Mouse (Mus musculus): Measurements from ENCODE around the gene Gpd1.
"Not testable (repeated sequence)": the region's sequence is repeated elsewhere in the genome, so short reads cannot be mapped to it uniquely, and the experiment has no call there.

Gene Gpd1

GRCm38 (mm10) chr15:99721921-99722743, 4.8 kb downstream of the Gpd1 start:
- no peak for DNase-seq (ENCODE audit: low read depth, low spot score)

GRCm38 (mm10) chr15:99723120-99723514, 5.8 kb downstream of the Gpd1 start:
- no peak for DNase-seq (ENCODE audit: low read depth, low spot score)

- DNase-seq (ENCODE audit: low read depth, low spot score) = no peak
Measured at GRCm38 (mm10) chr15:99723515-99724291, 6.4 kb downstream of the Gpd1 start.

- no peak for DNase-seq (ENCODE audit: low read depth, low spot score)
Measured at GRCm38 (mm10) chr15:99724292-99725021, 7.1 kb downstream of the Gpd1 start.

GRCm38 (mm10) chr15:99725341-99726155, 8.2 kb downstream of the Gpd1 start, which contains the start of gene Cox14:
Gene Cox14, plus strand, starts transcription at chr15:99725618.
- DNase-seq (ENCODE audit: low read depth, low spot score) = peak; percentile 99

- no peak for DNase-seq (ENCODE audit: low read depth, low spot score)
Measured at GRCm38 (mm10) chr15:99726549-99726948, 9.2 kb downstream of the Gpd1 start.

- DNase-seq (ENCODE audit: low read depth, low spot score) = not testable (repeated sequence)
Measured at GRCm38 (mm10) chr15:99727039-99727438, 9.7 kb downstream of the Gpd1 start.

- DNase-seq (ENCODE audit: low read depth, low spot score) = no peak
Measured at GRCm38 (mm10) chr15:99727525-99727924, 10.2 kb downstream of the Gpd1 start.

- DNase-seq (ENCODE audit: low read depth, low spot score) = no peak
Measured at GRCm38 (mm10) chr15:99728211-99728610, 10.9 kb downstream of the Gpd1 start.

GRCm38 (mm10) chr15:99729056-99729783, 11.9 kb downstream of the Gpd1 start:
- DNase-seq (ENCODE audit: low read depth, low spot score) = no peak

GRCm38 (mm10) chr15:99731167-99731566, 13.9 kb downstream of the Gpd1 start:
- no peak for DNase-seq (ENCODE audit: low read depth, low spot score)

- no peak for DNase-seq (ENCODE audit: low read depth, low spot score)
Measured at GRCm38 (mm10) chr15:99731678-99732077, 14.4 kb downstream of the Gpd1 start.

- no peak for DNase-seq (ENCODE audit: low read depth, low spot score)
Measured at GRCm38 (mm10) chr15:99733186-99733585, 15.9 kb downstream of the Gpd1 start.

- no peak for DNase-seq (ENCODE audit: low read depth, low spot score)
Measured at GRCm38 (mm10) chr15:99735631-99736030, 18.3 kb downstream of the Gpd1 start.

GRCm38 (mm10) chr15:99736675-99737074, 19.4 kb downstream of the Gpd1 start:
- DNase-seq (ENCODE audit: low read depth, low spot score) = no peak

GRCm38 (mm10) chr15:99740229-99740628, 22.9 kb downstream of the Gpd1 start:
- DNase-seq (ENCODE audit: low read depth, low spot score) = no peak

GRCm38 (mm10) chr15:99754204-99754603, 36.9 kb downstream of the Gpd1 start:
- DNase-seq (ENCODE audit: low read depth, low spot score) = no peak

- no peak for DNase-seq (ENCODE audit: low read depth, low spot score)
Measured at GRCm38 (mm10) chr15:99767467-99767866, 50.2 kb downstream of the Gpd1 start.

GRCm38 (mm10) chr15:99768761-99769160, 51.4 kb downstream of the Gpd1 start:
- no peak for DNase-seq (ENCODE audit: low read depth, low spot score)

- DNase-seq (ENCODE audit: low read depth, low spot score) = no peak
Measured at GRCm38 (mm10) chr15:99771004-99771500, 53.7 kb downstream of the Gpd1 start.
